Mouse (Mus musculus) mammary gland, adult 2 months (tissue): Measurements from ENCODE around the gene Mtmr1. TPM values are rescaled to one million over a fixed set of nuclear protein-coding genes. Genes with fewer than 3 reads are reported as not detected.

ENCODE experiments used
- polyA plus RNA-seq: library from polyadenylated mRNA; depleted of rRNA; stranded (reverse); fragments of >200 nt; gene quantifications from 2 replicates; pipeline ENCODE4 v1.2.3, GENCODE M21; 2012; ENCODE audit warnings: low replicate concordance; rRNA removed

Gene Mtmr1
- 7.6 and 16.6 TPM in 2 replicates for polyA plus RNA-seq

DNA sequence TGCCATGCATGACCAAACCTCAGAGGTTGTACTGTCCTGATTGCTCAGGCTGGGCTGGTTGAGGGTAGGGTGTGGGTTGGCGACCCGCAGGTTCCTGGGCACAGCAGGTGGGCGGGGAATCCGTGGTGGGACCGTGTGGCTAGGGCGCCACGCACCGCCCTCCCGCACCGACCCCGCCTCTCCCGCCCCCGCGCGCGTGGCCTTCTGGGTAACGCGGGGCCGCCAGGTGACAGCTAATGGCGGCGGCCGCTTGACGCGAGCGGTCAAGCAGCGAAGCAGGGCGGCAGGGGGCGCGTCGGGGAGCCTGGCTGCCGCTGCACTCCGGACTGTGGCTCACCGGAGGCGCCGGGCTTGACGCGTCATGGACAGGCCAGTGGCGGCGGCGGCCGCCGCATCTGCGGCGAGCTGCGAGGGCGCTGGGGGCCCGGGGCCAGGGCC, at the start of gene Mtmr1:
Gene Mtmr1, plus strand, starts transcription at position 207 of the 438 bp plus-strand sequence.

Other genes starting within 250 kb of the Mtmr1 start
- gene Mtm1, start 154.0 kb upstream of the Mtmr1 start, polyA plus RNA-seq, result 1.5 and 4.6 TPM in 2 replicates
- 16.8 and 43.8 TPM in 2 replicates for gene Cd99l2, start 128.1 kb downstream of the Mtmr1 start, polyA plus RNA-seq
- gene Hmgb3, start 191.2 kb downstream of the Mtmr1 start, polyA plus RNA-seq, result 3.8 and 7.5 TPM in 2 replicates